Mouse (Mus musculus): ENCODE data around the gene Papola. TPM values are rescaled to one million over a fixed set of nuclear protein-coding genes. Genes with fewer than 3 reads are reported as not detected.

Papola gene
- polyA plus RNA-seq, 1 experiment from 2014 or later: 176 TPM

GRCm38 (mm10) chr12:105761629-105762028 lies 22.9 kb upstream of the Papola start:
- no peak overlapping the region for H3K4me2 ChIP-seq
- peaks cover 48% of the 10 kb centered on the region for H3K4me1 ChIP-seq
- H3K4me3 ChIP-seq: no peak overlapping the region
- WGBS (ENCODE audit: insufficient replicate concordance): 63% methylated on average over 3 of the region's 3 CpGs
- no peaks in the 10 kb centered on the region for H3K9me3 ChIP-seq (replicated peaks)
- ATAC-seq: no peak
- H3K27me3 ChIP-seq (replicated peaks): peaks cover 7% of the 10 kb centered on the region; the same call in 1 of the 2 replicates
- no peaks in the 10 kb centered on the region for H3K36me3 ChIP-seq
- H3K9ac ChIP-seq: no peak overlapping the region
- H3K27ac ChIP-seq: no peak overlapping the region

- Histone ChIP-seq H3K4me2 (no peak overlapping the region), H3K9ac (no peak overlapping the region), H3K27ac (no peak overlapping the region), H3K36me3 (no peaks in the 10 kb centered on the region), H3K4me1 (no peaks in the 10 kb centered on the region), H3K4me3 (no peak overlapping the region), H3K9me3 (replicated peaks) (0 out of 2 replicates have a peak, but pooled peaks cover 3% of the 10 kb centered on the region), H3K27me3 (replicated peaks) (peaks cover 7% of the 10 kb centered on the region; the same call in 1 of the 2 replicates)
- 53% methylated on average over 10 of the region's 10 CpGs for WGBS (ENCODE audit: insufficient replicate concordance)
- ATAC-seq: no peak
These were observed 14.8 kb upstream of the Papola start for GRCm38 (mm10) chr12:105769700-105770099.

- 79% methylated on average over 7 of the region's 7 CpGs for WGBS (ENCODE audit: insufficient replicate concordance)
- no peaks in the 10 kb centered on the region for H3K36me3 ChIP-seq
- H3K9me3 ChIP-seq (replicated peaks): 0 out of 2 replicates have a peak, but pooled peaks cover 3% of the 10 kb centered on the region
- ATAC-seq: no peak
- H3K4me1 ChIP-seq: no peaks in the 10 kb centered on the region
- H3K4me2 ChIP-seq: no peak overlapping the region
- no peak overlapping the region for H3K27ac ChIP-seq
- H3K4me3 ChIP-seq: no peak overlapping the region
- H3K27me3 ChIP-seq (replicated peaks): 0 out of 2 replicates have a peak, but pooled peaks cover 5% of the 10 kb centered on the region
- no peak overlapping the region for H3K9ac ChIP-seq
These were observed 9.6 kb upstream of the Papola start for GRCm38 (mm10) chr12:105774871-105775270.

- Histone ChIP-seq H3K27ac (no peak overlapping the region), H3K4me3 (no peak overlapping the region), H3K9ac (no peak overlapping the region), H3K27me3 (replicated peaks) (0 out of 2 replicates have a peak, but pooled peaks cover 5% of the 10 kb centered on the region), H3K4me1 (no peaks in the 10 kb centered on the region), H3K4me2 (no peak overlapping the region), H3K9me3 (replicated peaks) (0 out of 2 replicates have a peak, but pooled peaks cover 2% of the 10 kb centered on the region), H3K36me3 (no peaks in the 10 kb centered on the region)
- WGBS (ENCODE audit: insufficient replicate concordance): 55% methylated on average over 4 of the region's 4 CpGs
- no peak for ATAC-seq
These were observed 6.8 kb upstream of the Papola start for GRCm38 (mm10) chr12:105777651-105778050.

GRCm38 (mm10) chr12:105785000-105785774 lies 693 bp downstream of the Papola start:
- H3K9ac ChIP-seq: peak overlapping the region; percentile 97
- peak; percentile 75 for ATAC-seq
- H3K4me1 ChIP-seq: peaks cover 48% of the 10 kb centered on the region
- H3K4me2 ChIP-seq: peak overlapping the region; percentile 89
- peak overlapping the region; percentile 96 for H3K27ac ChIP-seq
- peak overlapping the region; percentile 96 for H3K4me3 ChIP-seq
- no peaks in the 10 kb centered on the region for H3K27me3 ChIP-seq (replicated peaks)
- under 1% methylated on average over 46 of the region's 53 CpGs for WGBS (ENCODE audit: insufficient replicate concordance)
- H3K36me3 ChIP-seq: peaks cover 12% of the 10 kb centered on the region
- no peaks in the 10 kb centered on the region for H3K9me3 ChIP-seq (replicated peaks)

GRCm38 (mm10) chr12:105786113-105786512 lies 1.6 kb downstream of the Papola start:
- ATAC-seq: no peak
- Histone ChIP-seq H3K27me3 (replicated peaks) (no peaks in the 10 kb centered on the region), H3K4me2 (peak overlapping the region; percentile 89), H3K9me3 (replicated peaks) (no peaks in the 10 kb centered on the region), H3K27ac (peak overlapping the region; percentile 96; the same call in 1 of the 2 replicates), H3K4me1 (peaks cover 53% of the 10 kb centered on the region), H3K36me3 (peaks cover 16% of the 10 kb centered on the region), H3K9ac (peak overlapping the region; percentile 97), H3K4me3 (peak overlapping the region; percentile 96)
- 64% methylated on average over 1 of the region's 1 CpGs for WGBS (ENCODE audit: insufficient replicate concordance)

- Histone ChIP-seq H3K27me3 (replicated peaks) (no peaks in the 10 kb centered on the region), H3K4me2 (no peak overlapping the region), H3K9ac (no peak overlapping the region), H3K4me1 (peaks cover 62% of the 10 kb centered on the region), H3K36me3 (peaks cover 25% of the 10 kb centered on the region), H3K27ac (no peak overlapping the region), H3K9me3 (replicated peaks) (no peaks in the 10 kb centered on the region), H3K4me3 (no peak overlapping the region)
- 89% methylated on average over 2 of the region's 2 CpGs for WGBS (ENCODE audit: insufficient replicate concordance)
- ATAC-seq: no peak
These were observed 3.1 kb downstream of the Papola start for GRCm38 (mm10) chr12:105787626-105788025.

- WGBS (ENCODE audit: insufficient replicate concordance): 75% methylated on average over 6 of the region's 6 CpGs
- H3K9me3 ChIP-seq (replicated peaks): no peaks in the 10 kb centered on the region
- peaks cover 56% of the 10 kb centered on the region for H3K4me1 ChIP-seq
- H3K9ac ChIP-seq: no peak overlapping the region
- H3K27me3 ChIP-seq (replicated peaks): no peaks in the 10 kb centered on the region
- H3K27ac ChIP-seq: no peak overlapping the region
- H3K4me2 ChIP-seq: no peak overlapping the region
- H3K4me3 ChIP-seq: no peak overlapping the region
- ATAC-seq: no peak
- peaks cover 36% of the 10 kb centered on the region for H3K36me3 ChIP-seq
These were observed 5.4 kb downstream of the Papola start for GRCm38 (mm10) chr12:105789885-105790284.

- ATAC-seq: no peak
- WGBS (ENCODE audit: insufficient replicate concordance): 64% methylated on average over 2 of the region's 2 CpGs
- no peak overlapping the region for H3K4me3 ChIP-seq
- no peaks in the 10 kb centered on the region for H3K27me3 ChIP-seq (replicated peaks)
- H3K4me1 ChIP-seq: peaks cover 33% of the 10 kb centered on the region
- H3K9ac ChIP-seq: no peak overlapping the region
- H3K4me2 ChIP-seq: no peak overlapping the region
- no peaks in the 10 kb centered on the region for H3K9me3 ChIP-seq (replicated peaks)
- H3K27ac ChIP-seq: no peak overlapping the region
- H3K36me3 ChIP-seq: peaks cover 50% of the 10 kb centered on the region
These were observed 10.4 kb downstream of the Papola start for GRCm38 (mm10) chr12:105794896-105795295.

- ATAC-seq: no peak
- Histone ChIP-seq H3K4me1 (peaks cover 14% of the 10 kb centered on the region), H3K36me3 (peaks cover 66% of the 10 kb centered on the region), H3K9me3 (replicated peaks) (no peaks in the 10 kb centered on the region), H3K27me3 (replicated peaks) (no peaks in the 10 kb centered on the region), H3K4me2 (no peak overlapping the region), H3K27ac (no peak overlapping the region), H3K9ac (no peak overlapping the region), H3K4me3 (no peak overlapping the region)
These were observed 13.5 kb downstream of the Papola start for GRCm38 (mm10) chr12:105798001-105798400.

GRCm38 (mm10) chr12:105805790-105806189 lies 21.3 kb downstream of the Papola start:
- no peaks in the 10 kb centered on the region for H3K4me1 ChIP-seq
- 82% methylated on average over 3 of the region's 3 CpGs for WGBS (ENCODE audit: insufficient replicate concordance)
- no peak overlapping the region for H3K4me2 ChIP-seq
- H3K9ac ChIP-seq: no peak overlapping the region
- ATAC-seq: no peak
- peaks cover 99% of the 10 kb centered on the region for H3K36me3 ChIP-seq
- H3K4me3 ChIP-seq: no peak overlapping the region
- no peaks in the 10 kb centered on the region for H3K9me3 ChIP-seq (replicated peaks)
- no peak overlapping the region for H3K27ac ChIP-seq
- no peaks in the 10 kb centered on the region for H3K27me3 ChIP-seq (replicated peaks)

GRCm38 (mm10) chr12:105806205-105806604 lies 21.7 kb downstream of the Papola start:
- Histone ChIP-seq H3K9me3 (replicated peaks) (no peaks in the 10 kb centered on the region), H3K4me2 (no peak overlapping the region), H3K4me3 (no peak overlapping the region), H3K4me1 (no peaks in the 10 kb centered on the region), H3K27me3 (replicated peaks) (no peaks in the 10 kb centered on the region), H3K27ac (no peak overlapping the region), H3K9ac (no peak overlapping the region), H3K36me3 (peaks cover 99% of the 10 kb centered on the region)
- WGBS (ENCODE audit: insufficient replicate concordance): 84% methylated on average over 3 of the region's 3 CpGs
- ATAC-seq: no peak
